Mouse (Mus musculus) E14TG2a.4 (cell line): ENCODE results near the gene Dao.

Source experiments
- H3K27me3 ChIP-seq: 2 replicates; pipeline ENCODE4 v1.6.1; 2014; ENCODE audit warnings: low read length, control low read depth; ENCODE audit not compliant: insufficient read depth
- H3K36me3 ChIP-seq: 2 replicates; pipeline ENCODE4 v1.6.1; 2014; ENCODE audit warnings: low read length, control low read depth; ENCODE audit not compliant: insufficient read depth
- H3K4me1 ChIP-seq: replicated peaks from 2 replicates; pipeline ENCODE4 v1.6.1; 2014; ENCODE audit warnings: low read depth, low read length, control low read depth
- H3K4me3 ChIP-seq: replicated peaks from 2 replicates; pipeline ENCODE4 v1.5.1; 2014; ENCODE audit warnings: mild to moderate bottlenecking, low read length
- H3K9me3 ChIP-seq: 2 replicates; pipeline ENCODE4 v1.6.1; 2014; ENCODE audit warnings: low read length, control low read depth
- CTCF ChIP-seq: conservative IDR thresholded peaks from 2 replicates; pipeline ENCODE4 v1.5.1; 2014; ENCODE audit warnings: low read length
- NANOG ChIP-seq: IDR thresholded peaks from 2 replicates; pipeline ENCODE4 v1.6.1; 2014; ENCODE audit warnings: borderline replicate concordance, low read length, mixed read lengths
- POU5F1 ChIP-seq: IDR thresholded peaks from 2 replicates; pipeline ENCODE4 v1.6.1; 2014; ENCODE audit warnings: low read length, borderline replicate concordance

The Dao gene

DNA sequence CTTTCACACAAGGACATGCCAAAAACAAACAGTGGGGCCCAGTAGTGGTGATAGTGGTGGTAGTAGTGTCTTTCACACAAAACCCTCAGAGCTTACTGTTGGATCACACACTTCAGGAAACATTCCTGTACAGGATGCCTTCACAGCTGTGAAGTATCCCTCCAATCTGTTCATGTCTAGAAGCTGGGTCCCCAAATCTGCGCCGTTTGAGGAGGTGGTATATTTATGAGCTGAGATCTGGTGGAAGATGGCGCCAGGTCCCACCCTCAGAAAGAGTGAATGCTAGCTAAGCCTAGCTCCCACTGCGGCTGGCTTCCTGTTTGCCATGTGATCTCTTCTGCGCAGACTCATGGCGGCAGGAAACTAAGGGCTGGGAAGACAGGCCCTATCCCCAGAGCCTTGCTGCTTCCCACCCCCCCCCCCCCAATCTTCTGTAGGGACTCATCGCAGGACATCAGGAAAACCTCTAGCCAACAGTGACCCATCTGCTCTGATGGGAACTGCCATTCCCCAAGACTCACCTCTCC, 37.8 kb upstream of the Dao start:
- Histone ChIP-seq H3K36me3 (peaks cover 32% of the 10 kb centered on the region), H3K4me3 (peak overlapping the region; percentile 32), H3K27me3 (no peaks in the 10 kb centered on the region), H3K9me3 (no peaks in the 10 kb centered on the region), H3K4me1 (peaks cover 89% of the 10 kb centered on the region)
- TF ChIP-seq POU5F1, result no peak
- no peak for TF ChIP-seq CTCF
- TF ChIP-seq NANOG, result no peak

DNA sequence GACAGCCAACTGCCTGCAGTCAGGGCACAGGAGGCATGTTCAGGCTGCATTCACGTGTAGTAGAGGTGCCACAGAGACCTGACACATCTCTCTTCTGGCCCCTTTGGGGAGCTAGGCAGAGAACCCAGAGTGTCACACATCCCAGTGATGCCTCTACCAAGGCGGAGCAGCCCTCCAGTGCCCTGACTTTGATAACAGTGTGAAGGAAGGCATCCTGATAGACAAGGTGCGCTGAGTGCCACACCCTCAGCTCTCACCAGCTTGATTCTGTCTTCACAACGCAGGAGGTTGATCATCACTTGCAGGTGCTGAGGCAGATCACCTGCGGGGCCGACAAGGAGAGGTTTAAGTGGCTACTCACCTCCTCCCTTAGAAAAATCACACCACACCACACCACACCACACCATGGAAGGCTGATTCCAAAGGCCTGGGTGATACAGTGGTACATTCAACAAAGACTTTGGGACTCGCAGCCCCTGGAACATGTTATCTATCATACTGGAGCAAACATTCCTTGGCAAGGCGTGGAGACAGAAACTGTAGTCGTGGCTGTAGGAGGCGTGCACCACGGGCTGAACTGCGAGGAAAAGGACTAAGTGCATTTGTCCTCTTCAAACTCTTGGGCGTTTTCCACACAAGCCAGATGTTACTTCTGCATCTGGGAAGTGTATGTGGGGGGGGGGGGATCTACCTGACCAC, 36.9 kb upstream of the Dao start:
- peaks cover 32% of the 10 kb centered on the region for H3K36me3 ChIP-seq
- H3K4me3 ChIP-seq, result peak overlapping the region; percentile 32
- H3K4me1 ChIP-seq, result peaks cover 89% of the 10 kb centered on the region
- no peak for TF ChIP-seq NANOG
- TF ChIP-seq POU5F1, result no peak
- no peak for TF ChIP-seq CTCF
- H3K27me3 ChIP-seq, result no peaks in the 10 kb centered on the region
- no peaks in the 10 kb centered on the region for H3K9me3 ChIP-seq

DNA sequence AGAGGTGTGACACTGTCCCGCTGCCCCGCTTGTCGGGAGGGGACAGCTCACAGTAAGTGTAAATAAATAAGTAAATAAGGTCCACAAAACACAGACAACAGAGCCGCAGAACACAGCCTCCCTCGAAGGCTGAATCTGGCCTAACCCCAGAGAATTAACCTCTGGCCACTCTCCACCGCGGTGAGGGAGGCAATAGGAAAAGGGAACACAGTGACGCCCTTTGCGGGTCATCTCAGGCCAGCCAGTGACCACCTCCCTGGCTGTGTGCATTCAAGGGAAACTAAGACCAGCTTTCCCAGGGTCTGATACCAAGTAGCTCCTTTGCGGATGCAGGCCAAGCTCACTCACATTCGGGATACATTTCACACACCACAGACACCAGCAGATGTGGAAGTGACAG, 35.1 kb upstream of the Dao start:
- H3K4me3 ChIP-seq, result no peak overlapping the region
- H3K36me3 ChIP-seq, result peaks cover 32% of the 10 kb centered on the region
- TF ChIP-seq CTCF, result no peak
- TF ChIP-seq NANOG, result no peak
- no peak for TF ChIP-seq POU5F1
- no peaks in the 10 kb centered on the region for H3K9me3 ChIP-seq
- no peaks in the 10 kb centered on the region for H3K27me3 ChIP-seq
- H3K4me1 ChIP-seq, result peaks cover 91% of the 10 kb centered on the region

DNA sequence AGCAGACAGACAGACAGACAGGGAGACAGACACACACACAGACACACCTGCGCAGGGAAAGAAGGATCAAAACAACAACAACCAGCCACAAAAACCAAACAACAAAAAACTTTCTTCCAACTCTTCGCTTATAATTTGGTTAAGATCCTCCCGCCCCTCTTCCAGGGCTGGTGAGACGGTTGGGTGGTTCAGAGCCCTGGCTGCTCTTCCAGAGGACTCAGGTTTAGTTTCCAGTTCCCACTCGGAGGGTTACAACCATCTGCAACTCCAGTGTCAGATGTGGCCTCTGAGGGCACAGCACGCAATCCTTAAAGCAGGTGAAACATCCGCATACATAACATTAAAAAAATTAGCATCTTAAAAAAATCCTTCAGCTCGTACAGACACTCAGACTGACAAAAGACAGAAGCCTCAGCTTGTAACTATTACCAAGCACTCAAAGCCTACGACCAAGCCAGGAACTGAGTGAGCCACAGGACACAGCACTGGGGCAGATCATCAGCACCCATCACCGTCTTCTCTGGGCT, 32.0 kb upstream of the Dao start:
- Histone ChIP-seq H3K4me1 (peaks cover 91% of the 10 kb centered on the region), H3K4me3 (0 out of 2 replicates have a peak overlapping the region, but pooled peaks have one; percentile 59), H3K9me3 (no peaks in the 10 kb centered on the region), H3K27me3 (no peaks in the 10 kb centered on the region), H3K36me3 (peaks cover 22% of the 10 kb centered on the region)
- no peak for TF ChIP-seq CTCF
- no peak for TF ChIP-seq POU5F1
- TF ChIP-seq NANOG, result no peak

DNA sequence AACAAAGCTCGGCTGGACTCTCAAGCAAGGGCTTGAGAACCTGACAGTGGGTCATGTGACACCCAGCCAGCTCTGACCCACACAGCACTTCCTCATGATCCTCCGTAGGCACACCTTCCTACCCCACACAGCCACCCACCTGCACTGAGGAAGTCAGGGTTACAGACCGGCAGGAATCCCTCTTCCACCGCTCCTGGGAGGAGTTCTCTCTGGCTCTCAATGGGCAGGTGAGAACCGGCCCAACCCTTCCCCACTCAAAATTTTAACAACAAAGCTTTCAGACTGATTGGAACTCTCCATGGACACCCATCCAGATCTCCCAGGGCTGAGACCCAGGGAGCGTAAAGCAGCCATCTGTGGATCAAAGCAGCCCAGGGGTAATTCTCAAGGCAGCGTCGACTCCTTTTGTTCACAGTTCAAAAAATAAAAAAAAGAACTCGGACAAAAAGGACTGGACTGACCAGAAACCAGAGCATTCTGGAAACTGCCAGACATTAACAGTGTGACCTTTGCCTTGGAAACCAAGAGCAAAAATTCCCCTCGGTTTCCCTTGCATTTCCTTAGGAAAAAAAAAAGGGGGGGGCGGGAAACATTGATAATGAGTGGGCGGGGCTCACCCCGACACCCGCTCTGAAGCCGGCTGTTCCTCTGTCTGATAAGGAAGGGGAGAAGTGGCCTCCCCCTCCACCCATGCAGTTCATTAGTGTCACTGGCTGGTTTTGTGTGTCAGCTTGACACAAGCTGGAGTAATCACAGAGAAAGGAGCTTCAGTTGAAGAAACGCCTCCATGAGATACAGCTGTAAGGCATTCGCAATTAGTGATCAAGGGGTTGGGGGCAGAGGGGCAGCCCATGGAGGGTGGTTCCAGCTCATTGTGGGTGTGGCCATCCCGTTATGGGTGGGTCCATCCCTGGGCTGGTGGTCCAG, 30.7 kb upstream of the Dao start:
- Histone ChIP-seq H3K36me3 (peaks cover 32% of the 10 kb centered on the region), H3K4me1 (peaks cover 91% of the 10 kb centered on the region), H3K4me3 (peak overlapping the region; percentile 59), H3K27me3 (no peaks in the 10 kb centered on the region), H3K9me3 (no peaks in the 10 kb centered on the region)
- peak; percentile 64; the same call in 1 of the 2 replicates for TF ChIP-seq NANOG
- no peak for TF ChIP-seq POU5F1
- no peak for TF ChIP-seq CTCF

DNA sequence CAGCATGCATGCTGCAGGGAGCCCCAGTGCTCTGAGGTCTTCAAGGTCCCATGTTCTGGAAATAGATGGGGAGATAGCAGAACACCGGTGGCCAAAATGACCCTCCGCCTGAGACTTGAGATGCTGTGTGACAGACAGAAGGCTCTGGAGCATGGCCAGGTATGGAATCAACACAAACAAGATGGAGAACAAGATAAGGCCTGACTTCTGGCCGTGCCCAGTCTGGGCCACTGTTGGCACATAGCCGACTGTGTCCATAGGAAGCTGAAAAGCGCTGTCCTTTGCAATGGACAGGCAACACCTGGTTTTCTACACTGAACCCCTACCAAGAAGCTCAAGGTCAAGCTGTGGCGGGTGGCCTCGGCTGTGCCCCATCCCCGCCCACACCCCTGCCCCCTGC, 29.7 kb upstream of the Dao start:
- H3K4me1 ChIP-seq, result peaks cover 93% of the 10 kb centered on the region
- H3K27me3 ChIP-seq, result no peaks in the 10 kb centered on the region
- peaks cover 33% of the 10 kb centered on the region for H3K36me3 ChIP-seq
- TF ChIP-seq NANOG (no peak), POU5F1 (no peak), CTCF (no peak)
- H3K9me3 ChIP-seq, result no peaks in the 10 kb centered on the region
- H3K4me3 ChIP-seq, result peak overlapping the region; percentile 59; the same call in 1 of the 2 replicates

DNA sequence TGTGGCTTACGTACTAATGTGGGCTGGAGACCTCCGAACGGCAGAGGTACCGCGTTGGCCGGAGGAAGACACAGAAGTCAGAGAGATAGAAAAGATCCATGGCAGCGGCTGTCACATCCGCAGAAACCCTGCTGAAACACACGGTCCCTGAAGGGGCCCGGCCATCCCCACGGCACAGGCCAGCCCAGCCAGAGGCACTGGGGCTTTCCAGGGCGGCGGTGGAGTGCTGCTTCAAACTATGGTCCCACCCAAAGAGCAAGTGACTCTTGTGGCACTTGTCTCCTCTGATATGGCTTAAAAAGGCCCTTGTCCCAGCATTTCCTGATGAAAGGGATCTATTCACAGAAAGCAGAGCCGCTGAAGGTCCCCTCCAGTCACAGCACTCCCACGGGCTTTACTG, 28.9 kb upstream of the Dao start:
- Histone ChIP-seq H3K27me3 (no peaks in the 10 kb centered on the region), H3K9me3 (no peaks in the 10 kb centered on the region), H3K36me3 (peaks cover 25% of the 10 kb centered on the region), H3K4me1 (peaks cover 95% of the 10 kb centered on the region), H3K4me3 (peak overlapping the region; percentile 32; the same call in 1 of the 2 replicates)
- TF ChIP-seq NANOG, result no peak
- no peak for TF ChIP-seq CTCF
- no peak for TF ChIP-seq POU5F1

GRCm38 (mm10) chr5:113975538-113976215, 27.8 kb upstream of the Dao start:
- Histone ChIP-seq H3K9me3 (no peaks in the 10 kb centered on the region), H3K36me3 (peaks cover 19% of the 10 kb centered on the region; the same call in 1 of the 2 replicates), H3K27me3 (no peaks in the 10 kb centered on the region), H3K4me3 (peak overlapping the region; percentile 32), H3K4me1 (peaks cover 94% of the 10 kb centered on the region)
- TF ChIP-seq POU5F1 (no peak), CTCF (no peak), NANOG (no peak)
